Mouse (Mus musculus) CH12.LX (cell line): ENCODE data around the gene Mal. TPM values are rescaled to one million over a fixed set of nuclear protein-coding genes. Genes with fewer than 3 reads are reported as not detected.
A peak's percentile ranks its signal among the peaks of the same experiment; 100 is the strongest.

Experiments used
- DNase-seq: peaks from one replicate; pipeline ENCODE4 v3.0.0-alpha.2; 2013; ENCODE audit errors: extremely low read depth
- H3K27ac ChIP-seq: 2 replicates; pipeline ENCODE4 v1.5.1; 2012; ENCODE audit warnings: low read depth, mild to moderate bottlenecking, control low read depth, moderate library complexity; ENCODE audit not compliant: insufficient read depth
- H3K27me3 ChIP-seq: replicated peaks from 2 replicates; pipeline ENCODE3; 2012; ENCODE audit warnings: inconsistent platforms
- H3K36me3 ChIP-seq, 2 experiments: replicated peaks in 1 of 2; 2 replicates each; pipeline versions ENCODE3 to v1.6.1; 2012; ENCODE audit warnings: inconsistent platforms in 1 of 2, low read length in 1 of 2, mild to moderate bottlenecking in 1 of 2, mixed read lengths in 1 of 2, moderate library complexity in 1 of 2; ENCODE audit not compliant: control insufficient read depth in 1 of 2, insufficient read depth in 1 of 2
- H3K4me1 ChIP-seq, 2 experiments: 2 replicates each; pipeline ENCODE4 v1.6.1; 2012; ENCODE audit warnings: inconsistent platforms in 1 of 2, moderate library complexity in 1 of 2; ENCODE audit not compliant: insufficient read depth in 2 of 2, control insufficient read depth in 1 of 2
- H3K4me2 ChIP-seq: 2 replicates; pipeline ENCODE4 v1.6.1; 2012; ENCODE audit warnings: low read depth, mild to moderate bottlenecking, control low read depth; ENCODE audit not compliant: poor library complexity, insufficient read depth, severe bottlenecking
- H3K4me3 ChIP-seq, 3 experiments: fragments of 150-350 bp in 1 of 3; sonication (generic) in 1 of 3; replicated peaks in 1 of 3; 2 replicates each; pipeline versions ENCODE3 to v1.5.1; 2011 to 2012; ENCODE audit warnings: low read depth in 2 of 3, low read length in 2 of 3, mild to moderate bottlenecking in 2 of 3, moderate library complexity in 2 of 3, control low read depth in 1 of 3, improper control_type of control experiment in 1 of 3, inconsistent platforms in 1 of 3, mixed read lengths in 1 of 3; ENCODE audit not compliant: poor library complexity in 1 of 3
- H3K79me2 ChIP-seq: replicated peaks from 2 replicates; pipeline ENCODE4 v1.6.1; 2012; ENCODE audit warnings: mild to moderate bottlenecking, moderate library complexity; ENCODE audit not compliant: control insufficient read depth, poor library complexity, insufficient read depth, severe bottlenecking; ENCODE audit errors: extremely low read depth
- H3K9ac ChIP-seq: 2 replicates; pipeline ENCODE4 v1.6.1; 2012; ENCODE audit warnings: low read depth, mild to moderate bottlenecking, control low read depth, moderate library complexity; ENCODE audit not compliant: insufficient read depth
- H3K9me3 ChIP-seq: replicated peaks from 2 replicates; pipeline ENCODE3; 2012; ENCODE audit warnings: low read length, inconsistent platforms, mixed read lengths
- BHLHE40 ChIP-seq: IDR thresholded peaks from 2 replicates; pipeline ENCODE4 v1.6.1; 2011; ENCODE audit warnings: mild to moderate bottlenecking, low read depth, low read length, improper control_type of control experiment
- CHD1 ChIP-seq: IDR thresholded peaks from 2 replicates; pipeline ENCODE4 v1.6.1; 2012; ENCODE audit warnings: low read depth, low read length, improper control_type of control experiment, inconsistent platforms
- CHD2 ChIP-seq: IDR thresholded peaks from 2 replicates; pipeline ENCODE4 v1.6.1; 2011; ENCODE audit warnings: low read length, improper control_type of control experiment
- CTCF ChIP-seq, 2 experiments: IDR thresholded peaks in 1 of 2; conservative IDR thresholded peaks in 1 of 2; 2 replicates each; pipeline ENCODE4 v1.5.1; 2011 to 2012; ENCODE audit warnings: low read depth in 2 of 2, low read length in 2 of 2, improper control_type of control experiment in 1 of 2, inconsistent platforms in 1 of 2, mild to moderate bottlenecking in 1 of 2, moderate library complexity in 1 of 2
- E2F4 ChIP-seq: IDR thresholded peaks from 2 replicates; pipeline ENCODE4 v1.6.1; 2011; ENCODE audit warnings: low read depth, low read length, improper control_type of control experiment; ENCODE audit not compliant: insufficient replicate concordance
- ELF1 ChIP-seq: IDR thresholded peaks from 2 replicates; pipeline ENCODE4 v1.6.1; 2014; ENCODE audit warnings: low read depth, mild to moderate bottlenecking, inconsistent platforms, low read length, improper control_type of control experiment
- EP300 ChIP-seq: IDR thresholded peaks from 2 replicates; pipeline ENCODE4 v1.6.1; 2011; ENCODE audit warnings: low read length, improper control_type of control experiment
- ETS1 ChIP-seq: conservative IDR thresholded peaks from 2 replicates; pipeline ENCODE4 v1.6.1; 2012; ENCODE audit warnings: low read depth, mild to moderate bottlenecking, inconsistent platforms, low read length, improper control_type of control experiment, moderate library complexity
- GABPA ChIP-seq: IDR thresholded peaks from 2 replicates; pipeline ENCODE4 v1.6.1; 2012; ENCODE audit warnings: low read depth, low read length, improper control_type of control experiment, inconsistent platforms; ENCODE audit not compliant: insufficient replicate concordance
- HCFC1 ChIP-seq: IDR thresholded peaks from 2 replicates; pipeline ENCODE4 v1.6.1; 2012; ENCODE audit warnings: low read depth, mild to moderate bottlenecking, inconsistent platforms, low read length, improper control_type of control experiment
- IRF4 ChIP-seq: IDR thresholded peaks from 2 replicates; pipeline ENCODE4 v1.6.1; 2014; ENCODE audit warnings: low read depth, mild to moderate bottlenecking, inconsistent platforms, low read length, improper control_type of control experiment
- JUN ChIP-seq: IDR thresholded peaks from 2 replicates; pipeline ENCODE4 v1.6.1; 2011; ENCODE audit warnings: low read depth, mild to moderate bottlenecking, low read length, improper control_type of control experiment, moderate library complexity; ENCODE audit not compliant: insufficient read depth
- JUND ChIP-seq: conservative IDR thresholded peaks from 2 replicates; pipeline ENCODE4 v1.6.1; 2011; ENCODE audit warnings: low read depth, low read length, improper control_type of control experiment
- KAT2A ChIP-seq: IDR thresholded peaks from 2 replicates; pipeline ENCODE4 v1.6.1; 2012; ENCODE audit warnings: low read length, improper control_type of control experiment, inconsistent platforms; ENCODE audit not compliant: insufficient replicate concordance
- MAFK ChIP-seq: IDR thresholded peaks from 2 replicates; pipeline ENCODE4 v1.6.1; 2011; ENCODE audit warnings: low read length, improper control_type of control experiment; ENCODE audit not compliant: insufficient replicate concordance
- MAX ChIP-seq: IDR thresholded peaks from 2 replicates; pipeline ENCODE4 v1.6.1; 2011; ENCODE audit warnings: low read length, improper control_type of control experiment
- MAZ ChIP-seq: IDR thresholded peaks from 2 replicates; pipeline ENCODE4 v1.6.1; 2012; ENCODE audit warnings: low read depth, mild to moderate bottlenecking, inconsistent platforms, low read length, improper control_type of control experiment, moderate library complexity
- MEF2A ChIP-seq: IDR thresholded peaks from 2 replicates; pipeline ENCODE4 v1.6.1; 2014; ENCODE audit warnings: low read depth, mild to moderate bottlenecking, inconsistent platforms, low read length, improper control_type of control experiment, borderline replicate concordance
- MXI1 ChIP-seq: IDR thresholded peaks from 2 replicates; pipeline ENCODE4 v1.6.1; 2011; ENCODE audit warnings: mild to moderate bottlenecking, low read depth, low read length, improper control_type of control experiment
- MYC ChIP-seq: IDR thresholded peaks from 2 replicates; pipeline ENCODE4 v1.6.1; 2011; ENCODE audit warnings: low read depth, mild to moderate bottlenecking, improper control_type of control experiment, low read length
- NELFE ChIP-seq: IDR thresholded peaks from 2 replicates; pipeline ENCODE4 v1.6.1; 2011; ENCODE audit warnings: low read depth, low read length, improper control_type of control experiment
- NRF1 ChIP-seq: IDR thresholded peaks from 2 replicates; pipeline ENCODE4 v1.6.1; 2014; ENCODE audit warnings: low read depth, mild to moderate bottlenecking, inconsistent platforms, low read length, improper control_type of control experiment, moderate library complexity
- PAX5 ChIP-seq: IDR thresholded peaks from 2 replicates; pipeline ENCODE4 v1.6.1; 2012; ENCODE audit warnings: low read length, inconsistent platforms, mixed read lengths
- POLR2A ChIP-seq: IDR thresholded peaks from 2 replicates; pipeline ENCODE4 v1.6.1; 2011; ENCODE audit warnings: low read depth, mild to moderate bottlenecking, improper control_type of control experiment, low read length
- POLR2AphosphoS2 ChIP-seq: IDR thresholded peaks from 2 replicates; pipeline ENCODE4 v1.6.1; 2011; ENCODE audit warnings: low read depth, low read length, improper control_type of control experiment
- RAD21 ChIP-seq: IDR thresholded peaks from 2 replicates; pipeline ENCODE4 v1.6.1; 2011; ENCODE audit warnings: low read depth, mild to moderate bottlenecking, low read length, improper control_type of control experiment, moderate library complexity
- RCOR1 ChIP-seq: conservative IDR thresholded peaks from 2 replicates; pipeline ENCODE4 v1.6.1; 2012; ENCODE audit warnings: low read depth, mild to moderate bottlenecking, inconsistent platforms, low read length, improper control_type of control experiment
- SIN3A ChIP-seq: IDR thresholded peaks from 2 replicates; pipeline ENCODE4 v1.6.1; 2012; ENCODE audit warnings: low read length, improper control_type of control experiment, inconsistent platforms
- SMC3 ChIP-seq: IDR thresholded peaks from 2 replicates; pipeline ENCODE4 v1.6.1; 2011; ENCODE audit warnings: low read depth, low read length, improper control_type of control experiment
- TBP ChIP-seq: conservative IDR thresholded peaks from 2 replicates; pipeline ENCODE4 v1.6.1; 2011; ENCODE audit warnings: low read depth, low read length, improper control_type of control experiment
- TCF12 ChIP-seq: IDR thresholded peaks from 2 replicates; pipeline ENCODE4 v1.6.1; 2014; ENCODE audit warnings: low read depth, mild to moderate bottlenecking, inconsistent platforms, low read length, improper control_type of control experiment
- UBTF ChIP-seq: IDR thresholded peaks from 2 replicates; pipeline ENCODE4 v1.6.1; 2012; ENCODE audit warnings: low read depth, mild to moderate bottlenecking, inconsistent platforms, low read length, improper control_type of control experiment, moderate library complexity
- USF1 ChIP-seq: IDR thresholded peaks from 2 replicates; pipeline ENCODE4 v1.6.1; 2014; ENCODE audit warnings: low read depth, mild to moderate bottlenecking, inconsistent platforms, low read length, improper control_type of control experiment
- USF2 ChIP-seq: conservative IDR thresholded peaks from 2 replicates; pipeline ENCODE4 v1.6.1; 2011; ENCODE audit warnings: low read depth, low read length, improper control_type of control experiment
- ZC3H11A ChIP-seq: IDR thresholded peaks from 2 replicates; pipeline ENCODE4 v1.6.1; 2012; ENCODE audit warnings: low read depth, mild to moderate bottlenecking, inconsistent platforms, low read length, improper control_type of control experiment
- ZKSCAN1 ChIP-seq: IDR thresholded peaks from 2 replicates; pipeline ENCODE4 v1.6.1; 2012; ENCODE audit warnings: low read depth, inconsistent platforms, low read length, improper control_type of control experiment, borderline replicate concordance
- ZMIZ1 ChIP-seq: IDR thresholded peaks from 2 replicates; pipeline ENCODE4 v1.6.1; 2012; ENCODE audit warnings: low read depth, mild to moderate bottlenecking, inconsistent platforms, low read length, improper control_type of control experiment
- ZNF384 ChIP-seq: IDR thresholded peaks from 2 replicates; pipeline ENCODE4 v1.6.1; 2012; ENCODE audit warnings: low read depth, low read length, improper control_type of control experiment, inconsistent platforms
- dilution Hi-C: fragments of 300-500 bp; cut with MboI; formaldehyde crosslinking; loops from 2 replicates; pipeline ENCODE4 v1.14.3; 2020; ENCODE audit warnings: low sequenced_read_pairs; ENCODE audit not compliant: extremely low pct_unique_long_range_greater_than_20kb, extremely low pct_ligation_motif_present
- in situ Hi-C: fragments of 300-500 bp; cut with MboI; formaldehyde crosslinking; loops from 3 replicates; pipeline ENCODE4 v1.14.3; 2019; ENCODE audit warnings: low sequenced_read_pairs, low pct_ligation_motif_present, low pct_unique_long_range_greater_than_20kb, mixed read lengths
- polyA plus RNA-seq: library from polyadenylated mRNA; unstranded; fragments of >175 nt; gene quantifications from 2 replicates; pipeline ENCODE4 v1.2.1, GENCODE M21; 2012; ENCODE audit warnings: low read depth; ENCODE audit not compliant: insufficient read length
- total RNA-seq, 2 experiments: library from RNA; depleted of rRNA; stranded (reverse); fragments of 300-350 nt in 1 of 2; fragments of >200 nt in 1 of 2; gene quantifications; 2 replicates each; pipeline ENCODE4 v1.2.3; 2012 to 2014

Mal gene
- total and polyA plus RNA-seq, 3 experiments, result not detected

GRCm38 (mm10) chr2:127590204-127590603 is 66.3 kb downstream of the Mal start:
- H3K27ac ChIP-seq, result peak overlapping the region; percentile 18; the same call in 1 of the 2 replicates
- H3K4me3 ChIP-seq, result peak overlapping the region; percentile 71 to 89 (median 71)
- peak overlapping the region; percentile 72 for H3K4me2 ChIP-seq
- TF ChIP-seq TCF12 (0 out of 2 replicates have a peak, but pooled peaks have one; percentile 43), NELFE (peak; percentile 68), TBP (peak; percentile 61; the same call in 1 of the 2 replicates), CTCF (conservative IDR thresholded peaks at IDR 0.05 in 1 of 2, IDR thresholded peaks at IDR 0.05 in 1 of 2; ENCODE audit: low read depth in 2 of 2, low read length in 2 of 2) (no peak), MEF2A (no peak), RCOR1 (no peak), MAFK (no peak), POLR2A (peak; percentile 75), E2F4 (no peak), KAT2A (no peak), JUND (no peak), HCFC1 (no peak), MAZ (no peak), SIN3A (peak; percentile 72), USF2 (no peak), ZKSCAN1 (no peak), MAX (peak; percentile 55; the same call in 1 of the 2 replicates), POLR2AphosphoS2 (peak; percentile 66; the same call in 1 of the 2 replicates), CHD2 (no peak), ELF1 (0 out of 2 replicates have a peak, but pooled peaks have one; percentile 10), GABPA (no peak), EP300 (no peak), UBTF (no peak), ZMIZ1 (no peak), IRF4 (no peak), SMC3 (no peak), PAX5 (no peak), NRF1 (peak; percentile 97), ZC3H11A (no peak), USF1 (no peak), MYC (0 out of 2 replicates have a peak, but pooled peaks have one; percentile 56), CHD1 (peak; percentile 94; the same call in 1 of the 2 replicates), ZNF384 (no peak), BHLHE40 (no peak), MXI1 (peak; percentile 74; the same call in 1 of the 2 replicates), JUN (no peak), RAD21 (no peak), ETS1 (no peak)
- TF ChIP-seq, all 38 proteins: peak for 12
- dilution Hi-C loops, result no loop called here
- H3K36me3 ChIP-seq, result peaks cover 25 to 38% of the 10 kb centered on the region in 2 experiments
- H3K9me3 ChIP-seq, result no peaks in the 10 kb centered on the region
- peaks cover 35% of the 10 kb centered on the region for H3K79me2 ChIP-seq
- peak; percentile 82 for DNase-seq
- H3K9ac ChIP-seq, result peak overlapping the region; percentile 41
- H3K4me1 ChIP-seq, result peaks cover 2 to 37% of the 10 kb centered on the region in 2 experiments; a peak in 2 of 4 replicates
- no peaks in the 10 kb centered on the region for H3K27me3 ChIP-seq
- in situ Hi-C loops, result no loop called here
